Mouse (Mus musculus) ES-E14 (cell line): ENCODE data around the gene Upp1. TPM values are rescaled to one million over a fixed set of nuclear protein-coding genes. Genes with fewer than 3 reads are reported as not detected.

Source experiments
- DNase-seq: peaks from one replicate; pipeline ENCODE4 v3.0.0-alpha.2; 2013; ENCODE audit warnings: low read depth, low spot score
- H3K27ac ChIP-seq: 2 replicates; pipeline ENCODE4 v1.5.1; 2012; ENCODE audit warnings: low read depth, mild to moderate bottlenecking, low read length, moderate library complexity, mixed read lengths; ENCODE audit not compliant: poor library complexity, insufficient read depth, severe bottlenecking
- H3K36me3 ChIP-seq: 2 replicates; pipeline ENCODE4 v1.6.1; 2012; ENCODE audit warnings: mild to moderate bottlenecking, low read length, moderate library complexity, mixed read lengths; ENCODE audit not compliant: control insufficient read depth, poor library complexity, insufficient read depth, severe bottlenecking
- H3K4me1 ChIP-seq, 2 experiments: fragments of 150-350 bp in 1 of 2; sonication (generic) in 1 of 2; 2 replicates each; pipeline ENCODE4 v1.6.1; 2012; ENCODE audit warnings: low read length in 2 of 2, mild to moderate bottlenecking in 1 of 2, mixed read lengths in 1 of 2; ENCODE audit not compliant: control insufficient read depth in 2 of 2, insufficient read depth in 2 of 2, poor library complexity in 1 of 2
- H3K4me3 ChIP-seq, 2 experiments: fragments of 150-350 bp in 1 of 2; sonication (generic) in 1 of 2; 2 replicates each; pipeline ENCODE4 v1.5.1; 2012; ENCODE audit warnings: low read length in 2 of 2, low read depth in 1 of 2, mild to moderate bottlenecking in 1 of 2, mixed read lengths in 1 of 2; ENCODE audit not compliant: insufficient read depth in 1 of 2, poor library complexity in 1 of 2, severe bottlenecking in 1 of 2
- H3K9ac ChIP-seq: 2 replicates; pipeline ENCODE4 v1.6.1; 2012; ENCODE audit warnings: low read depth, mild to moderate bottlenecking, low read length, mixed read lengths; ENCODE audit not compliant: poor library complexity, insufficient read depth, severe bottlenecking
- H3K9me3 ChIP-seq: fragments of 150-350 bp; sonication (generic); 2 replicates; pipeline ENCODE4 v1.6.1; 2012; ENCODE audit warnings: low read depth, mild to moderate bottlenecking, low read length; ENCODE audit not compliant: control insufficient read depth, insufficient read depth
- CHD2 ChIP-seq: IDR thresholded peaks from 2 replicates; pipeline ENCODE4 v1.6.1; 2014; ENCODE audit warnings: mild to moderate bottlenecking, low read depth, low read length, inconsistent platforms
- HCFC1 ChIP-seq: IDR thresholded peaks from 2 replicates; pipeline ENCODE4 v1.6.1; 2012; ENCODE audit warnings: low read length, inconsistent platforms, borderline replicate concordance; ENCODE audit not compliant: insufficient read depth
- MAFK ChIP-seq: IDR thresholded peaks from 2 replicates; pipeline ENCODE4 v1.6.1; 2014; ENCODE audit warnings: mild to moderate bottlenecking, low read depth, low read length, inconsistent platforms; ENCODE audit not compliant: insufficient read depth
- ZC3H11A ChIP-seq: IDR thresholded peaks from 2 replicates; pipeline ENCODE4 v1.6.1; 2012; ENCODE audit warnings: low read depth, mild to moderate bottlenecking, inconsistent platforms, low read length, borderline replicate concordance
- ZNF384 ChIP-seq: IDR thresholded peaks from 2 replicates; pipeline ENCODE4 v1.6.1; 2012; ENCODE audit warnings: low read depth, low read length, inconsistent platforms
- in situ Hi-C, 2 experiments: fragments of 600-800 bp; cut with MboI; formaldehyde crosslinking; loops; one replicate each; pipeline ENCODE4 v1.15.1; 2025; ENCODE audit warnings: low sequenced_read_pairs in 2 of 2, inconsistent platforms in 1 of 2; ENCODE audit not compliant: unreplicated experiment in 2 of 2
- total RNA-seq: library from RNA; depleted of rRNA; stranded (reverse); fragments of 300-350 nt; gene quantifications from 2 replicates; pipeline ENCODE4 v1.2.3, GENCODE M21; 2012; rRNA removed

The Upp1 gene
- total RNA-seq, 1 experiment, result 639 TPM

- no peak for TF ChIP-seq CHD2
- TF ChIP-seq HCFC1, result no peak
- no peak for TF ChIP-seq ZC3H11A
- TF ChIP-seq ZNF384, result no peak
- no peak for TF ChIP-seq MAFK
- DNase-seq, result no peak
Measured at GRCm38 (mm10) chr11:9159953-9160352, 42.0 kb downstream of the Upp1 start.

GRCm38 (mm10) chr11:9167331-9167730 lies 49.4 kb downstream of the Upp1 start:
- in situ Hi-C loops, result no loop called here
- TF ChIP-seq HCFC1 (no peak), CHD2 (no peak), ZNF384 (no peak), ZC3H11A (no peak), MAFK (no peak)

More at GRCm38 (mm10) chr11:9159953-9160352, 42.0 kb downstream of the Upp1 start:
- Histone ChIP-seq H3K4me1 (no peaks in the 10 kb centered on the region), H3K9ac (no peak overlapping the region), H3K27ac (no peak overlapping the region), H3K9me3 (no peaks in the 10 kb centered on the region), H3K36me3 (no peaks in the 10 kb centered on the region), H3K4me3 (no peak overlapping the region)
- in situ Hi-C loops, result no loop called here

GRCm38 (mm10) chr11:9181477-9181876 lies 63.6 kb downstream of the Upp1 start:
- TF ChIP-seq ZNF384 (no peak), CHD2 (no peak), ZC3H11A (no peak), MAFK (no peak), HCFC1 (no peak)
- Histone ChIP-seq H3K27ac (no peak overlapping the region), H3K9ac (no peak overlapping the region), H3K36me3 (no peaks in the 10 kb centered on the region), H3K4me3 (no peak overlapping the region), H3K9me3 (no peaks in the 10 kb centered on the region), H3K4me1 (no peaks in the 10 kb centered on the region)
- DNase-seq, result no peak
- in situ Hi-C loops, result no loop called here

More at GRCm38 (mm10) chr11:9167331-9167730, 49.4 kb downstream of the Upp1 start:
- no peak overlapping the region for H3K4me3 ChIP-seq
- H3K4me1 ChIP-seq, result peaks cover 0 to 3% of the 10 kb centered on the region in 2 experiments; a peak in 1 of 4 replicates
- no peaks in the 10 kb centered on the region for H3K36me3 ChIP-seq
- no peak overlapping the region for H3K9ac ChIP-seq
- H3K27ac ChIP-seq, result no peak overlapping the region
- DNase-seq, result no peak
- H3K9me3 ChIP-seq, result no peaks in the 10 kb centered on the region

Other genes starting within 250 kb of the Upp1 start
- gene Pkd1l1, start 144.8 kb upstream of the Upp1 start, total RNA-seq, result 0.32 and 0.58 TPM in 2 replicates
- gene Hus1, start 106.9 kb upstream of the Upp1 start, total RNA-seq, result 26.6 and 27.4 TPM in 2 replicates
- 0.18 and 0.32 TPM in 2 replicates for gene Gm11992, start 69.5 kb upstream of the Upp1 start, total RNA-seq
- gene Sun3, start 69.1 kb upstream of the Upp1 start, total RNA-seq, result not detected in 2 replicates
- 0.42 and 0.62 TPM in 2 replicates for gene Abca13, start 73.8 kb downstream of the Upp1 start, total RNA-seq